Mouse (Mus musculus): ENCODE measurements around the gene Nup160. TPM values are rescaled to one million over a fixed set of nuclear protein-coding genes. Genes with fewer than 3 reads are reported as not detected.

Gene Nup160
- polyA plus RNA-seq, 1 experiment from 2014 or later: 19.8 TPM

GRCm38 (mm10) chr2:90658613-90659012, 18.4 kb upstream of the Nup160 start:
- no peak overlapping the region for H3K9ac ChIP-seq (ENCODE audit: low read depth, low read length)
- H3K27ac ChIP-seq (ENCODE audit: low read depth, low read length): no peak overlapping the region
- no peaks in the 10 kb centered on the region for H3K4me1 ChIP-seq (ENCODE audit: control insufficient read depth, insufficient read depth, low read depth, low read length)
- no peaks in the 10 kb centered on the region for H3K36me3 ChIP-seq (ENCODE audit: control insufficient read depth, insufficient read depth, low read length)
- H3K4me3 ChIP-seq (ENCODE audit: low read length): no peak overlapping the region
- no peak overlapping the region for H3K4me2 ChIP-seq (ENCODE audit: low read length)
- H3K9me3 ChIP-seq (ENCODE audit: control insufficient read depth, low read length): no peaks in the 10 kb centered on the region
- no peaks in the 10 kb centered on the region for H3K27me3 ChIP-seq (replicated peaks; ENCODE audit: control insufficient read depth, insufficient read depth, low read length)
- 83% methylated on average over 4 of the region's 4 CpGs for WGBS
- ATAC-seq: no peak

GRCm38 (mm10) chr2:90659016-90659415, 18.0 kb upstream of the Nup160 start:
- Histone ChIP-seq H3K9ac (ENCODE audit: low read depth, low read length) (no peak overlapping the region), H3K9me3 (ENCODE audit: control insufficient read depth, low read length) (no peaks in the 10 kb centered on the region), H3K4me2 (ENCODE audit: low read length) (no peak overlapping the region), H3K4me3 (ENCODE audit: low read length) (no peak overlapping the region), H3K27ac (ENCODE audit: low read depth, low read length) (no peak overlapping the region), H3K36me3 (ENCODE audit: control insufficient read depth, insufficient read depth, low read length) (no peaks in the 10 kb centered on the region), H3K27me3 (replicated peaks; ENCODE audit: control insufficient read depth, insufficient read depth, low read length) (no peaks in the 10 kb centered on the region), H3K4me1 (ENCODE audit: control insufficient read depth, insufficient read depth, low read depth, low read length) (no peaks in the 10 kb centered on the region)
- 94% methylated on average over 1 of the region's 1 CpGs for WGBS
- no peak for ATAC-seq

GRCm38 (mm10) chr2:90659639-90660038, 17.4 kb upstream of the Nup160 start:
- 75% methylated on average over 3 of the region's 3 CpGs for WGBS

GRCm38 (mm10) chr2:90660947-90661346, 16.1 kb upstream of the Nup160 start:
- WGBS: 94% methylated on average over 1 of the region's 1 CpGs
- no peak for ATAC-seq
- H3K9me3 ChIP-seq (ENCODE audit: control insufficient read depth, low read length): no peaks in the 10 kb centered on the region
- no peak overlapping the region for H3K9ac ChIP-seq (ENCODE audit: low read depth, low read length)
- H3K27ac ChIP-seq (ENCODE audit: low read depth, low read length): no peak overlapping the region
- H3K4me3 ChIP-seq (ENCODE audit: low read length): no peak overlapping the region
- H3K4me1 ChIP-seq (ENCODE audit: control insufficient read depth, insufficient read depth, low read depth, low read length): no peaks in the 10 kb centered on the region
- H3K27me3 ChIP-seq (replicated peaks; ENCODE audit: control insufficient read depth, insufficient read depth, low read length): no peaks in the 10 kb centered on the region
- no peak overlapping the region for H3K4me2 ChIP-seq (ENCODE audit: low read length)
- H3K36me3 ChIP-seq (ENCODE audit: control insufficient read depth, insufficient read depth, low read length): no peaks in the 10 kb centered on the region

More at GRCm38 (mm10) chr2:90659639-90660038, 17.4 kb upstream of the Nup160 start:
- no peaks in the 10 kb centered on the region for H3K9me3 ChIP-seq (ENCODE audit: control insufficient read depth, low read length)
- no peaks in the 10 kb centered on the region for H3K4me1 ChIP-seq (ENCODE audit: control insufficient read depth, insufficient read depth, low read depth, low read length)
- H3K36me3 ChIP-seq (ENCODE audit: control insufficient read depth, insufficient read depth, low read length): no peaks in the 10 kb centered on the region
- no peak overlapping the region for H3K4me3 ChIP-seq (ENCODE audit: low read length)
- ATAC-seq: no peak
- no peaks in the 10 kb centered on the region for H3K27me3 ChIP-seq (replicated peaks; ENCODE audit: control insufficient read depth, insufficient read depth, low read length)
- H3K4me2 ChIP-seq (ENCODE audit: low read length): no peak overlapping the region
- H3K9ac ChIP-seq (ENCODE audit: low read depth, low read length): no peak overlapping the region
- H3K27ac ChIP-seq (ENCODE audit: low read depth, low read length): no peak overlapping the region

GRCm38 (mm10) chr2:90661426-90661825, 15.6 kb upstream of the Nup160 start:
- H3K27ac ChIP-seq (ENCODE audit: low read depth, low read length): no peak overlapping the region
- no peak overlapping the region for H3K4me3 ChIP-seq (ENCODE audit: low read length)
- no peak for ATAC-seq
- H3K36me3 ChIP-seq (ENCODE audit: control insufficient read depth, insufficient read depth, low read length): no peaks in the 10 kb centered on the region
- no peak overlapping the region for H3K4me2 ChIP-seq (ENCODE audit: low read length)
- H3K9me3 ChIP-seq (ENCODE audit: control insufficient read depth, low read length): no peaks in the 10 kb centered on the region
- H3K9ac ChIP-seq (ENCODE audit: low read depth, low read length): no peak overlapping the region
- no peaks in the 10 kb centered on the region for H3K4me1 ChIP-seq (ENCODE audit: control insufficient read depth, insufficient read depth, low read depth, low read length)
- no peaks in the 10 kb centered on the region for H3K27me3 ChIP-seq (replicated peaks; ENCODE audit: control insufficient read depth, insufficient read depth, low read length)
- 61% methylated on average over 3 of the region's 3 CpGs for WGBS

- Histone ChIP-seq H3K9me3 (ENCODE audit: control insufficient read depth, low read length) (no peaks in the 10 kb centered on the region), H3K4me3 (ENCODE audit: low read length) (no peak overlapping the region), H3K27ac (ENCODE audit: low read depth, low read length) (no peak overlapping the region), H3K36me3 (ENCODE audit: control insufficient read depth, insufficient read depth, low read length) (no peaks in the 10 kb centered on the region), H3K27me3 (replicated peaks; ENCODE audit: control insufficient read depth, insufficient read depth, low read length) (no peaks in the 10 kb centered on the region), H3K4me2 (ENCODE audit: low read length) (no peak overlapping the region), H3K9ac (ENCODE audit: low read depth, low read length) (no peak overlapping the region), H3K4me1 (ENCODE audit: control insufficient read depth, insufficient read depth, low read depth, low read length) (no peaks in the 10 kb centered on the region)
- 61% methylated on average over 11 of the region's 11 CpGs for WGBS
- peak; percentile 60; the same call in 1 of the 2 replicates for ATAC-seq
These were observed 10.2 kb upstream of the Nup160 start for GRCm38 (mm10) chr2:90666591-90667387.

- H3K36me3 ChIP-seq (ENCODE audit: control insufficient read depth, insufficient read depth, low read length): no peaks in the 10 kb centered on the region
- no peaks in the 10 kb centered on the region for H3K9me3 ChIP-seq (ENCODE audit: control insufficient read depth, low read length)
- WGBS: 43% methylated on average over 21 of the region's 21 CpGs
- H3K27me3 ChIP-seq (replicated peaks; ENCODE audit: control insufficient read depth, insufficient read depth, low read length): no peaks in the 10 kb centered on the region
- no peak overlapping the region for H3K27ac ChIP-seq (ENCODE audit: low read depth, low read length)
- H3K4me1 ChIP-seq (ENCODE audit: control insufficient read depth, insufficient read depth, low read depth, low read length): no peaks in the 10 kb centered on the region
- ATAC-seq: peak; percentile 75
- no peak overlapping the region for H3K4me3 ChIP-seq (ENCODE audit: low read length)
- no peak overlapping the region for H3K9ac ChIP-seq (ENCODE audit: low read depth, low read length)
- H3K4me2 ChIP-seq (ENCODE audit: low read length): peak overlapping the region; percentile 37
These were observed 9.4 kb upstream of the Nup160 start for GRCm38 (mm10) chr2:90667388-90668265.

GRCm38 (mm10) chr2:90670343-90670742, 6.7 kb upstream of the Nup160 start:
- no peak overlapping the region for H3K27ac ChIP-seq (ENCODE audit: low read depth, low read length)
- WGBS: 77% methylated on average over 6 of the region's 6 CpGs
- H3K9ac ChIP-seq (ENCODE audit: low read depth, low read length): no peak overlapping the region
- no peaks in the 10 kb centered on the region for H3K9me3 ChIP-seq (ENCODE audit: control insufficient read depth, low read length)
- H3K4me1 ChIP-seq (ENCODE audit: control insufficient read depth, insufficient read depth, low read depth, low read length): no peaks in the 10 kb centered on the region
- H3K4me3 ChIP-seq (ENCODE audit: low read length): no peak overlapping the region
- H3K4me2 ChIP-seq (ENCODE audit: low read length): no peak overlapping the region
- no peaks in the 10 kb centered on the region for H3K27me3 ChIP-seq (replicated peaks; ENCODE audit: control insufficient read depth, insufficient read depth, low read length)
- no peaks in the 10 kb centered on the region for H3K36me3 ChIP-seq (ENCODE audit: control insufficient read depth, insufficient read depth, low read length)
- no peak for ATAC-seq

- Histone ChIP-seq H3K36me3 (ENCODE audit: control insufficient read depth, insufficient read depth, low read length) (no peaks in the 10 kb centered on the region), H3K27ac (ENCODE audit: low read depth, low read length) (no peak overlapping the region), H3K9me3 (ENCODE audit: control insufficient read depth, low read length) (no peaks in the 10 kb centered on the region), H3K4me3 (ENCODE audit: low read length) (no peak overlapping the region), H3K27me3 (replicated peaks; ENCODE audit: control insufficient read depth, insufficient read depth, low read length) (no peaks in the 10 kb centered on the region), H3K4me2 (ENCODE audit: low read length) (no peak overlapping the region), H3K9ac (ENCODE audit: low read depth, low read length) (no peak overlapping the region), H3K4me1 (ENCODE audit: control insufficient read depth, insufficient read depth, low read depth, low read length) (no peaks in the 10 kb centered on the region)
- no peak for ATAC-seq
- WGBS: 87% methylated on average over 1 of the region's 1 CpGs
These were observed 3.7 kb upstream of the Nup160 start for GRCm38 (mm10) chr2:90673339-90673738.

Data from hindbrain, embryonic 16.5 days (tissue).